Mouse (Mus musculus) left cerebral cortex, adult 2 months (tissue): ENCODE results near the gene Rab37. TPM values are rescaled to one million over a fixed set of nuclear protein-coding genes. Genes with fewer than 3 reads are reported as not detected.

Experiments used
- DNase-seq, 2 experiments: peaks; one replicate each; pipeline ENCODE4 v3.0.0; 2021 to 2022; ENCODE audit warnings: low spot score in 2 of 2, mixed read lengths in 1 of 2; ENCODE audit errors: extremely low spot score in 1 of 2
- H3K27ac ChIP-seq: fragments of 200-600 bp; 2 replicates; pipeline ENCODE4 v1.8.1; 2022
- H3K4me3 ChIP-seq: fragments of 200-600 bp; 2 replicates; pipeline ENCODE4 v1.8.1; 2022
- CTCF ChIP-seq: fragments of 200-600 bp; IDR thresholded peaks from 2 replicates; pipeline ENCODE4 v1.8.1; 2022; ENCODE audit warnings: antibody characterized with exemption, mild to moderate bottlenecking, moderate library complexity
- intact Hi-C: fragments of 180-260 bp; cut with DNase I; formaldehyde crosslinking; loops from one replicate; pipeline ENCODE4 v1.15.1; 2025
- total RNA-seq, 2 experiments: library from RNA; stranded (reverse); gene quantifications; 2 replicates each; pipeline ENCODE4 v1.2.3; 2021

The Rab37 gene
- total RNA-seq, 2 experiments from 2014 or later, result 1.8 to 2.4 TPM

- no peak overlapping the region for H3K27ac ChIP-seq
- H3K4me3 ChIP-seq, result no peak overlapping the region
- DNase-seq, result no peak
- TF ChIP-seq CTCF, result no peak
- intact Hi-C loops, result no loop called here
These were observed 18.2 kb upstream of the Rab37 start for GRCm38 (mm10) chr11:115073002-115073401.

- intact Hi-C loops, result no loop called here
- no peak for TF ChIP-seq CTCF
These were observed 15.8 kb upstream of the Rab37 start for GRCm38 (mm10) chr11:115075407-115075806.

GRCm38 (mm10) chr11:115075859-115076258 lies 15.4 kb upstream of the Rab37 start:
- no peak for TF ChIP-seq CTCF
- no peak for DNase-seq
- Histone ChIP-seq H3K27ac (no peak overlapping the region), H3K4me3 (no peak overlapping the region)
- intact Hi-C loops, result no loop called here

More at GRCm38 (mm10) chr11:115075407-115075806, 15.8 kb upstream of the Rab37 start:
- no peak for DNase-seq
- Histone ChIP-seq H3K27ac (no peak overlapping the region), H3K4me3 (no peak overlapping the region)

GRCm38 (mm10) chr11:115077436-115077835 lies 13.8 kb upstream of the Rab37 start:
- no peak for TF ChIP-seq CTCF
- no peak for DNase-seq
- intact Hi-C loops, result no loop called here
- H3K27ac ChIP-seq, result no peak overlapping the region
- no peak overlapping the region for H3K4me3 ChIP-seq

- DNase-seq, result no peak
- intact Hi-C loops, result no loop called here
- Histone ChIP-seq H3K4me3 (no peak overlapping the region), H3K27ac (no peak overlapping the region)
- no peak for TF ChIP-seq CTCF
These were observed 12.6 kb upstream of the Rab37 start for GRCm38 (mm10) chr11:115078680-115079079.

GRCm38 (mm10) chr11:115080886-115081285 lies 10.3 kb upstream of the Rab37 start:
- intact Hi-C loops, result loop anchor here (2.0 kb wide), 1 partner anchor 102 kb away; no protein-coding TSS in a partner anchor
- no peak overlapping the region for H3K4me3 ChIP-seq
- H3K27ac ChIP-seq, result no peak overlapping the region
- TF ChIP-seq CTCF, result peak; percentile 87
- DNase-seq, result peak; percentile 31 to 42

GRCm38 (mm10) chr11:115081373-115081772 lies 9.9 kb upstream of the Rab37 start:
- H3K4me3 ChIP-seq, result no peak overlapping the region
- H3K27ac ChIP-seq, result no peak overlapping the region
- intact Hi-C loops, result loop anchor here (2.0 kb wide), 1 partner anchor 101 kb away; no protein-coding TSS in a partner anchor
- TF ChIP-seq CTCF, result no peak
- DNase-seq, result no peak

GRCm38 (mm10) chr11:115082196-115082595 lies 9.0 kb upstream of the Rab37 start:
- TF ChIP-seq CTCF, result no peak
- no peak overlapping the region for H3K4me3 ChIP-seq
- DNase-seq, result no peak
- no peak overlapping the region for H3K27ac ChIP-seq
- intact Hi-C loops, result loop anchor here (2.0 kb wide), 1 partner anchor 189 kb away; no protein-coding TSS in a partner anchor

- Histone ChIP-seq H3K27ac (no peak overlapping the region), H3K4me3 (no peak overlapping the region)
- TF ChIP-seq CTCF, result no peak; the same call in none of the 2 replicates
- DNase-seq, result peak; percentile 60 to 70
- intact Hi-C loops, result loop anchor here (1.0 to 2.0 kb wide), 2 partner anchors 69 to 187 kb away; no protein-coding TSS in a partner anchor
These were observed 7.7 kb upstream of the Rab37 start for GRCm38 (mm10) chr11:115083376-115084139.

- no peak for TF ChIP-seq CTCF
- no peak overlapping the region for H3K27ac ChIP-seq
- H3K4me3 ChIP-seq, result no peak overlapping the region
- no peak for DNase-seq
- intact Hi-C loops, result no loop called here
These were observed 6.6 kb upstream of the Rab37 start for GRCm38 (mm10) chr11:115084595-115084994.

GRCm38 (mm10) chr11:115085064-115085463 lies 6.2 kb upstream of the Rab37 start:
- no peak for DNase-seq
- intact Hi-C loops, result no loop called here
- H3K27ac ChIP-seq, result no peak overlapping the region
- H3K4me3 ChIP-seq, result no peak overlapping the region
- no peak for TF ChIP-seq CTCF

GRCm38 (mm10) chr11:115086213-115086612 lies 5.0 kb upstream of the Rab37 start:
- Histone ChIP-seq H3K4me3 (no peak overlapping the region), H3K27ac (no peak overlapping the region)
- DNase-seq, result no peak
- TF ChIP-seq CTCF, result no peak
- intact Hi-C loops, result no loop called here

- no peak overlapping the region for H3K27ac ChIP-seq
- intact Hi-C loops, result no loop called here
- no peak overlapping the region for H3K4me3 ChIP-seq
- peak; percentile 53 for TF ChIP-seq CTCF
- no peak for DNase-seq
These were observed 1.4 kb upstream of the Rab37 start for GRCm38 (mm10) chr11:115089853-115090252.
